Mouse (Mus musculus): Measurements from ENCODE around the gene Ap2a1.
A peak's percentile ranks its signal among the peaks of the same experiment; 100 is the strongest.
"Not testable (repeated sequence)": the region's sequence is repeated elsewhere in the genome, so short reads cannot be mapped to it uniquely, and the experiment has no call there.

The Ap2a1 gene

DNA sequence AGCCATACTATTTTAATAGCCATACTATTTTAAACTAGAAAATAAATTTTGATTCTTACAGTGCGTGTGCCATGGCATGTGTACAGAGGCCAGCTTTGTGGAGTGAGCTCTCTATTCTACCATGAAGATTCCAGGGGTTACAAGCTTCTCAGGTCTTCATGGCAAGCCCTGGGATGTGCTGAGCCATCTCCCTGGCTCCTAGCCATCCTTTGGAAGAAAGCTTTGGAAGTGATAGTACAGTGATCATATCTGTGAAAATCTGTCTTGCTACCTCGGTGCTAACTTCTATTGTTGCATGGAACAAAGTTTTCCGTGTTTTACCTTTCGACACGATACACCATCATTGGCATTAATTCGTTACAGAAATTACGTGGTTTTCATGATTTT is 34.1 kb downstream of the Ap2a1 start:
- no peak for DNase-seq (ENCODE audit: low spot score)

DNA sequence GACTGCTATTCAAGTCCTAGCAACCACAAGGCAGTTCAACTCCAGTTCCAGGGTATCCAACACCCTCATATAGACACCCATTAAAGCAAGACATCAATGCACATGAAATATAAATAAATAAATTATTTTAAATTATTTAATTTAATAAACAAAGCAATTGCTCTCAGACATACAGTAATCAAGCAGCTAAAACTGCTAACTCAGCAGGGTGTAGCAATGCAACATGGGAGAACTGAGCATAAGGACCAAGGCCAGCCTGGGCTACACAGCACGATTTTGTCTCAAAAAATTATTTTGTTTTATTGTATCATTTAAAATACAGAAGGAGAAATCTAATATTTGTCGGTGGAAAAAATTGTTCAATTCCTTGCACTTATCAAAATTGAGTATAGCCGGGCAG is 35.1 kb downstream of the Ap2a1 start:
- DNase-seq (ENCODE audit: low spot score): no peak

DNA sequence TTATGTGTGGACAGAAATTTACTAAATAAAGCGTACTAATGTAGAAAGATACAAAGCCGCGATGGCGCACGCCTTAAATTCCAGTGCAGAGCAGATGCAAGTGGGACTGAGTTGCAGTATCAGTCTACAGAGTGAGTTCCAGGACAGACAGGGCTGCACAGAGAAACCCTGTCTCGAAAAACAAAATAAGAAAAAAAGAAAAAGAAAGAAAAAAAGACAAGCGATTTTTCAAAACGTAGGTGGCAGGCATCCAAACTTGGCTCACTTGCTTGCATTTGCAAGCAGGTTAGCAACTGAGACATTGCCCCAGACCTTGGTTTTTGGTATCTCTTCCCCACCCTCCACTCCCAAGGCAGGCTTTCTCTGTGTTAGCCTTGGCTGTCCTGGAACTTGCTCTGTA is 36.1 kb downstream of the Ap2a1 start:
- DNase-seq (ENCODE audit: low spot score): no peak

DNA sequence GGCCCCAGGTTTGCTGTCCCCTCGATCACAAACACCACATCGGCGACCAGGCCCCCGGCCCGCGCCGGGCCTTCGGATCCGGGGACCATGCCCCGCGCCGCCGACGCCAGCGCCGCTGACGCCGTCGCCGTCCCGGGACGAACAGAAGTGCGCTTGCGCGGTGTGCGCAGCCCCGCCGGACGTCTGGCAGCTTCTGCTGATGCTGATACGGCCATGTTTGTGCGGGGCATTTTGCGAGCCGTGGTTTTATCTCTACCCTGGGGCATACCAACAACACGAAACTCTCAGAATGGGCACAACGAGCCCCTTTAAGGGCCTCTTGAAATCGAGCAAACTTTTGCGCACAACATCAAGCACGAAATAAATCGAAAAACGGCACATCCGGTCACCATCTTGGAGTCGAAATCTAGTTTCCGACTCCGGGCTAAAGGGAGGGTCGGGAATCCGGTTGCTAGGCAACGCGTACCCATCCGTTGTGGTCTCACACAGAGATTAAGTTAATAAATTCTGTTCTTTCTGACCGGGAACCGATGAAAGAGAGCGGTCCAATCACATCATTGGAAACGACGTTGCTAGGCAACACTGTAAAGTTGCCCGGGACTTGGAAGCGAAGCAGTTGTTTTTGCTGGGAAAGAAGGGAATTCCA is 36.9 kb downstream of the Ap2a1 start, which contains the start of gene Med25:
Gene Med25 (minus strand): TSS at position 437 of the 646 bp plus-strand sequence.
- DNase-seq (ENCODE audit: low spot score): peak; percentile 93

DNA sequence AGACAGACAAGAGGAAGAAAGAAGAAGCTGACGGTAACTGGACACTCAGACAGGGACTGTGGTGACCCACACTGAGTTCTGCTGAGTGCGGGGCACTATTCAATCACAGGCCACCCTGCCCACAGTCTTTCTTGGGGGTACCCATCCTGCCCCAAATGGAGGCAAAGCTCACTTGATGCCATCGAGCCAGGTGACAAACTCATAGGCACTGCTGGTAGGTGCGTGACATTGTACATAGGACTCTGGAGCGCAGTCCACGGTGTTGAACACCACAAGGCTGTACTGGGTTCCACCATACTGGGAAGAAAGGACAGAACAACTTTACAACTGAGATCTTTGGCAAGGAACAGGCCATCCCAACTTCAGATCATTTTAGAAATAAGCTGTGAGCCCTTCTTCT is 37.7 kb downstream of the Ap2a1 start:
- no peak for DNase-seq (ENCODE audit: low spot score)

DNA sequence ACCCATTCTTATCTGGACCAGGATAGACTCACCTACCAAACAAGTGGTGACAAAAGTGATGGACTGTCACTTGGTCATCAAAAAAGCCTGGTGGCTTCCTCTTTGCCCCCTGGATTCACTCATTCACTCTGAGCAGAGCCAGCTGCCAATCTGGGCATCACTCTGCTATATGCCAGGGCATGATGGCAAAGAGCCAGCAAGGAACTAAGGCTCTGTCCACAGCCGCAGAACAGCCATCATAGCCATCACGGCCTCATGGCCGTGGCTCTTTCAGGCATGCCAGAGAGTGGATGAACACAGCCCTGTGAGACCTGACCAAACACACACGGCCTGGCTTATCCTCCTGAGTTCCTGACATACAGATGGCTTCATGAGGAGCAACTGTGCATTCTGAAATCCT is 38.6 kb downstream of the Ap2a1 start:
- DNase-seq (ENCODE audit: low spot score): no peak

DNA sequence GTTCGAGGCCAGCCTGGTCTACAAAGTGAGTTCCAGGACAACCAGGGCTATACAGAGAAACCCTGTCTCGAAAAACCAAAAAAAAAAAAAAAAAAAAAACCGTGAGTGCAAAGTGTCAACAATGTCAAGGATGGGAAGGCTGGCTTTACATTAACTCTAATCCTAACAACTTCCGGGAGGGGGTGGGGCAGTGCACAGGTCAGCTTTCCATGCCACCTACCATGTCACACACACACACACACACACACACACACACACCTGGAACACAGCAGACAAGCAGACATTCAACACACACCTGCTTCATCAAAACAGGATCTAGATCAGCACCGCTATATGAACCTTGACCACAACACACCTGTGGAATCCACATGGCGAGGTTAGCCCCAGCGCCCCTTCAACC is 39.1 kb downstream of the Ap2a1 start:
- DNase-seq (ENCODE audit: low spot score): peak; percentile 60

DNA sequence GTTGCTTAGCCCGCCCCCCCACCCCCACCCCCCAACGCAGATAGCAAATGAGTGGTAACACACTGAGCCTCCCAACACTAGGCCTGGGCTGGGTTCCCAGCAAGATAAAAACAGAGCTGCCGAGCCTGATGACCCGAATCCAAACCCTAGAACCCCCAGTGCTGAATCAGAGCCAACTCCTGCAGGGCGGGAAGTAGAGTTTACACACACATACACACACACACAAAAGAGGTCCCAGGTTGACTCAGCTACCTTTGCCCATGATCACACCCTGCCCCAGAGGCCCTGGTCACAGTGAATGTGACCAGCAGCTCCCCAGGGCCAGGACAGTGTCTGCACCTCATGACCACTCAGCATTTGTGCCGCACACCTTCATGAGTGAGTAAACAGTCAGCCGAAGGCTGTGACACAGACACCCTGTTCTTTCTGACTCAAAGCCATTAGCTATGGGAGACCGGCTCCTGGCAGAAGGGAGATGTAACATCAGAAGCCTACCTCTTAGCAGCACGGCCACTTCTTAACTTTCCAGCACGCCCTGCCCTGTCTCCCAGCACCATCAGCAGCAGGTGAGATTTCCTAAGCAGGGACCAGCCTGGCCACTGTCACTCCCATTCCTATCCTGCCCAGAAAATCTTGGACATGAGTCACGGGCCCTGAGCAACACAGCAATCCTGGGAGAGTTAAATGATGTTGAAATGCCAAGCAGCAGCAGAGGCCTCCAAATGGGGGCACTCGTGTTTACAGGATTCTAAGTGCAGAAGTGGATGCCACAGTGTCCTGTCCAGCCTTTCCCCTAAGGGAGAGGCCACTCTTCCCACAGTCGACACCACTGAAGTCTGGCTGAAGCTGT is 40.8 kb downstream of the Ap2a1 start:
- DNase-seq (ENCODE audit: low spot score): no peak

DNA sequence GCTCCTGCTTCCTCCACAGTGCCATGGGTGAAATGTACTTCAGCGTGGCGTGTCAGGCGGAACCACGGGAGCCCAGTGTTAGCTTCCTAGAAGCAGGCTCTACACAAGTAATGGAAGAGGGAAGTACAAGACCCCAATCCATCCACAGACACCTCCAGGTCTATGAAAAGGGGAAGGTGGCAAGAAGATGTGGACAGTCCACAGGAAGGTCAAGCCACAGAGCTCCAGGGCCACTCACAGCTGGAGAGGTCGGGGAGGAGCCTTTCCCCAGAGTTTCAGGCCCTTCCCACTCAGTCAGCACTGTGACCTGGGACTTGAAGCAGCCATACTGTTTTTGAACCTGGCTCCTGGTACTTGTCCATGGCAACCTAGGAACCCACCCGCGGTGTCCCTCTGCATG is 42.3 kb downstream of the Ap2a1 start:
- DNase-seq (ENCODE audit: low spot score): no peak

DNA sequence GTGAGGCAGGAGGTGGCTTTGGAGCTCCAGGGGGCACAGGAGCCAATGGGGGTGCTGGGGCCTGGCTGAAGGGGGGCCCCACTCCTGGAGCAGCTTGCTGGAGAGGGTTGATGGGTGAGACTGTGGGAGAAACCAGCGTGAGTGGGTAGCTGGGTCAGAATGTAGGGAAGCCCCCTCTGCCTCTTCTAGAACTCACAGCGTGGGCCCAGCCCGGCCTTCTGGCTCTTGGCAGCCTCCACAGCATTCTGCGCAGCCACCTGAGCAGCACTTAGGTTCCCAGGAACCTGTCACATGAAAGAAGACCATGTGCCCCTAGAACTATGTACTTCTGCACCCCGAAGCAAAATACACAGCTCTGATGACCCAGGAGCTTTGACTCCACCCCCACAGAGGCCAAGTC is 44.7 kb downstream of the Ap2a1 start:
- no peak for DNase-seq (ENCODE audit: low spot score)

DNA sequence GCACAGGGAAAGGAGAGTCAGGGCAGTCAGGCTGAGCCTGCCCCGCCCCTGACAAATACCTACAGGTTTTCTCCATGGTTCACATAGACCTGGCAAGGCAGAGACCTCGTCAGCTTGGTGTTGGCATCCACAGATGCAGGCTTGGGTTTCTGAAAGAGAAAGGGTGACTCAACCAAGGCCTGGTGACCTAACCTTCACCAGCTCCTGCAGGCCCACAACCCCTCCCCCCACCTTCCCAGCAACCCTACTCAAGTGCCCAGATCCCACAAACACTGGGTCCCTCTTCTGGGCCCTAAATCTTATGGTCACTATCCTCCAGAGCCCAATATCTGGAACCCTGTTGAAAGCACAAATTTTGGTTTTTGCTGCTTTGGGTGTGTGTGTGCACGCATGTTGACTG is 46.3 kb downstream of the Ap2a1 start:
- no peak for DNase-seq (ENCODE audit: low spot score)

DNA sequence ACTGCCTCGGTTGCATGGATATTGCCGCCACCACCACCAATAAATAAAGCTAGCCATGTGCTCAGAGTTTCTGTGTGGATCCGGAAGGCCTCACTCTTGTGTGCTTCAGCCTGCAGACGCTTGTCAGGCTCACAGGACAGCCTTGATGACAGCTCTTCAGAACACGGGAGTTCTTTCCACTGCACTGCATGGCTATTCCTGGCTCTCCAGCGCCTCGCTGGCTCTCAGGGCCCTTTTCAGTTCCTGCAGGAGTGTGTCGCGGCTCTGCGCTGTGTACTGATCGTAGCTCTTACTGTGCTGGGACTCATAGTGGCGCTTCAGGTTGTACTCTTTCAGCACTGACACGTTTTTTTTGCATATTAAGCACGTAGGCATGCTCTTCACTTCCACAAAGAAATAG is 51.5 kb downstream of the Ap2a1 start:
- no peak for DNase-seq (ENCODE audit: low spot score)

DNA sequence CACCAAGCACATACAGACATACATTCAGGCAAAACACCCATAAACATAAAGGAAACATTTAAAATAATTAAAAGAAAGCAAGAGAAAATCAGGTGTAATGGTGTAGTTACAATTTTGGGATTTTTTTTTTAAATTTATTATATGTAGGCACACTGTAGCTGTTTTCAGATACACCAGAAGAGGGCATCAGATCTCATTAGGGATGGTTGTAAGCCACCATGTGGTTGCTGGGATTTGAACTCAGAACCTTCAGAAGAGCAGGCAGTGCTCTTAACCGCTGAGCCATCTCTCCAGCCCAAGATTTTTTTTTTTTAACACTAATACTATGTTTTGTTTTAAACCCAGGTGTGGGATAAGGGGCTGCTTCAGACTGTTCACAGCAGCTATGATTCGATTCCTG is 57.5 kb downstream of the Ap2a1 start:
- not testable (repeated sequence) for DNase-seq (ENCODE audit: low spot score)

DNA sequence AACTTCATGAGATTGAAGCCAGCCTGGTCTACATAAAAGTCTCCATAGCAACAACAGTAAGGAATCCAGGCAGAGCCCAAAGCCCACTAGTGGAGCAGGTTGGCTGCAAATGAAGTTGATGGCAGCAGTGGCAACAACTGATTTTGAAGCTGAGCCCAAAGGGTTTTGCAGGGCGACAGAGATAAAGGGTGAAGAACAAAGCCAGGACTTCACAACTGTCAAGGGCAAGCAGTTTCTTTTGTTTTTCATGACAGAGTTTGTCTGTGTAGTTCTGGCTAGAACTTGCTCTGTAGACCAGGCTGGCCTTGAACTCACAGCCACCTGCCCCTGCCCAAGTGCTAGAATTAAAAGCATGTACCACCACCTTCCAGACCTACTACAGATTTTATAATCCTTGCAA is 58.1 kb downstream of the Ap2a1 start:
- DNase-seq (ENCODE audit: low spot score): no peak

DNA sequence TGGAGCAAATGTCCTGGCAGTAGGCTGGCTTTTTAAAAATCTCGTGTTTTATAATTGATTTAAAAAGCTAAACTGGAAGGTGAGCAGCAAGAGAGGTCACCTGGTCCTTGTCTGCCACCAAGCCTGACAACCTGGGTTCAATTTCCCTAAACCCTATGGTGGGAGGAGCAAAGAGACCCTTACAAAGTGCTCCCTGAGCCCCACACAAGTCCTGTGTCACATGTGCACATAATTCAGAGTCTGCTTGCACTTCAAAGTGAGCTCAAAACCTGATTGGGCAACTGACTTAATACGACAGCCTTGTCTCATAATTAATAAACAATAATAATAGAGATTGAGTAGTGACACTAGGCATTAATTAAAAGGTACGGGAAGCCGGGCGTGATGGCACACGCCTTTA is 58.7 kb downstream of the Ap2a1 start:
- DNase-seq (ENCODE audit: low spot score): no peak

DNA sequence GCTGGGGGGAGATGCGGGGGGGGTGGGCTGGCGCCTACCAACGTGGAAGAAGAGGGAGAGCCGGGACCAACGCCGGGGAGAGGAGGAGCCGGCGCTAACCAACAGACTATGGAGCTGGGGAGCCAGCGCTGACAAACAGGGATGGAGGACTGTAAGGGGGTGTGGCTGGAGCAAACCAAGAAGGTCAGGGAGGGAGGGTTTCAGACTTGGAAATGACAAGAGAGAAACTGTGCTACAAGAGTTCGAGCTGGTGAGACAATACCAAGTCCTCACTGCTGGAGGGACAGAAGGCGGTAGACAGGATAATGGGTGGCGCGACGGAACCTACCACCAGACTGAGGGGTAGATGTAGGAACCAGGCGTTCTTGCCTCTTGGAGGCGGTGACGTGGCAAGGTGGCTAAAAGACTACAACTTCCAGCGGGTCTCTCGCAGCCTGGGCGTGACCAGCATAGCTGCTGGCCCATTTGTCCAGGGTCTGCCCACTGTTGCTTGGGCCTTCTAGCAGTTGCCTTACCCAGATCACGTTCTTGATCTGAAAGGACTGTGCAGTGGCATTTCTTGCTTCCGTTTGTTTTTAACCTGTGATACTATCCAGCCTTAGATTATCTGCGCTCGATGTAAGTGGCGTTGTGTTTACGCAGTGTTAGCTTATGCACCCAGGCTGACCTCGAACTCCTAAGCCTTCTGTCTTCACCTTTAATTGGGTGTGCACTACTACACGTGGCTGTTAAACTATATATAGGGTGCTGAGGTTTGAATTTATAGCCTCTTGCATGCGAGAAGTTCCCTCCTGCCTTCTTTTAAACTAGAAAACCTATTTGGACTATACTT is 59.4 kb downstream of the Ap2a1 start, which contains the start of gene Ptov1:
Gene Ptov1 (minus strand): TSS at position 92 of the 832 bp plus-strand sequence.
- peak; percentile 98 for DNase-seq (ENCODE audit: low spot score)

DNA sequence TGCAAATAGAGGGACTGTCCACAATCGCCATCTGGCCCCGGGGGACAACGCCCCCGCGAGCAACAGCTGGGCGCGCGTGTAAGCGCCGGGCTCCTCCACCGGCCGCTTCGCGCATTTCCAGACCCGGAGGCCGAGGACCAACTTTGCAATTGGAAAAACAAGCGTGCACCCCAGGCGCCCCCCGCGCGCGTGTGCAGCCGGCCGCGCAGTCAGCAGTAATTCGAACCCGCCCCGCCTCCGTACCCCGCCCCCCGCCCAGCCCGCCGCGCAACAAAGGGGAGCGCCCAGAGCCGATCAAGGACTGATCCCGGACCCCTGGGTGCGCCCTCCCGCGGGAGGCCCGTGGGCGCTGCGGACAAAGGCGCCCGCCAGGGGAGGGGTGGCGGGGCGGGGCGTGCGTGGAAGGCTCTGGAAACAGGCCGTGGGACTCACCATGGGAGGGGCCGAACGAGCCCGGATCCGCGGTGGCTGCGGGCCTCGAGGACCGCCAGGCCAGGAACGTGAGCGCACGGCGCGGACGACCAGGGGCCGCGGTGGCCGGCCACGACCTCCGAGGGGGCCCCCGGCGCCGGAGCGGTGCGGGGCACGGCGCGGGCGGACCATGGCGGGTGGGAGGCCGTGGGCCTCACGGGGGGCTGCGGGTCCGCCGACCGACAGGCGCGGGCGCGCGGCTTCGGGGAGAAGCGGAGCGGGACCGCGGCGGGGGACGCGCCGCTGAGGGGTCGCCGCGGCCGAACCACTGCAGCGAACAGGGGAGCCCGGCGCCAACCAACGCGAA is 60.2 kb downstream of the Ap2a1 start:
- peak; percentile 85 for DNase-seq (ENCODE audit: low spot score)

DNA sequence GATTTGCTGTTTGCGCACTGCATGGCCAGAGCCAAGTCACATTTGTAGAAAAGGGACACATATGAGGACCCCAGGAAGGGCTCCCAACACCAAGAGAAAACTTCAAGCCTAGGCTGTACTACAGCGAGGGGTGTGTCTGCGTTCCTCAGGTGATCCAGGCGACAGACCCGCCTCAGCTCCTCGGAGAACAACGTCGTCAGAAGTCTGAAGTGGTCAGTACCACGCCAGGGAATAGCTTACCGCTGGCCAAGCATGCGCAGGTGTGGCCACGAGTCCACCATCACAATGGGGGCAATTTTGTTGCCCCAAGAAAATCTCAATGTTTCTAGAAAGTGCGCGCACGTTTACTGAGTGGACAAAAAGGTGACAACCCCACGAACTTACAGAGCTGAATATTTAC is 60.8 kb downstream of the Ap2a1 start:
- DNase-seq (ENCODE audit: low spot score): peak; percentile 53

DNA sequence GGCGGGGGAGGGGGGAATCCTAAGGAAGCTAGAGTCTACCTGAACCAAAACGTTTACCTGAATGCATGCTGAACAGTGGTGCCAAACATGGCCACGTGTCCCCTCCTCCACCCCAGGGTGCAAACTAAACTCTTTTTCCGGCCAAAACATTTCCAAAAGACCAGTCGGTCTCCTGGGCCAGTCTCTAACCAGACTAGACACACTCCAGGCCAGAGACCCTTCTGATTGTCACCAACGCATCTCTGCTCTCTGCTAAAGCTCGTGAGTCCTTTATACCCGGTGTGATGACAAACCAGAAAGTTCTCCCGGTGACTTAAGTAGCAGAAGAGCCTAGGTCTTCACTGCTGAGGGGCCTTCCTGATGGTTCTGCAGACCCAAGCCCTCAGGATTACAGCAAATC is 61.5 kb downstream of the Ap2a1 start:
- DNase-seq (ENCODE audit: low spot score): no peak

DNA sequence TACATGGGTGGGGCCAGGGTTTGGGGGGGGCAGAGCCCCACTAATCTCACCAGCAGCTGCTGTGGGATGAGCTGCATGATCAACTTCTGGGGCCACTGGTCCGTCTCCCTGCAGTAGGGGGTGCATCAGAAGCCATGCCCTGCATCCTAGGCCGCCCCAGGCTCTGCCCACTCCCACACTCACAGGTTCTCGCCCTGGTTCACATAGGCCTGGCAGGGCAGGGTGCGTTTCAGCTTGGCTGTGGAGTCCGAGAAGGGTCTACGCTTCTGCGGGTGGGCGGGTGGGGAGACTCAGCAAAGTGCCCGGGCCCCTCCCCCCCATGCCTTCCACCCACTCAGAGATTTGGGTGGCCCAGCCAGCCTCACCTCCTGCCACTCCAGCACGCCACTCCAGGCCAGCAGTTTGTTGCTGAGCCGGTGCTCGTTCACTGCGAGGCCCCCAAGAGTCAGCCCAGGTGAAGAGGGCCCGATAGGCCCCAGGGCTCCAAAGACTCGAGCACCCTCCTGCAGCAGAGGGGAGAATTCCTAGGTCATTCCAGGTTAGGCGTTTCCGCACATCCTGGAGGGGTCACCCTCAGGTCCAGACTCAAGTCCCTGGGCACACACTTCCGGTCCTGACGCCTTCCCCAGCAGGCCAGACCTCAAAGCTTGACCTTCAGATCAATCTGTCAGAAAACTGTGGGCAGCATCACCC is 62.1 kb downstream of the Ap2a1 start:
- DNase-seq (ENCODE audit: low spot score): no peak

DNA sequence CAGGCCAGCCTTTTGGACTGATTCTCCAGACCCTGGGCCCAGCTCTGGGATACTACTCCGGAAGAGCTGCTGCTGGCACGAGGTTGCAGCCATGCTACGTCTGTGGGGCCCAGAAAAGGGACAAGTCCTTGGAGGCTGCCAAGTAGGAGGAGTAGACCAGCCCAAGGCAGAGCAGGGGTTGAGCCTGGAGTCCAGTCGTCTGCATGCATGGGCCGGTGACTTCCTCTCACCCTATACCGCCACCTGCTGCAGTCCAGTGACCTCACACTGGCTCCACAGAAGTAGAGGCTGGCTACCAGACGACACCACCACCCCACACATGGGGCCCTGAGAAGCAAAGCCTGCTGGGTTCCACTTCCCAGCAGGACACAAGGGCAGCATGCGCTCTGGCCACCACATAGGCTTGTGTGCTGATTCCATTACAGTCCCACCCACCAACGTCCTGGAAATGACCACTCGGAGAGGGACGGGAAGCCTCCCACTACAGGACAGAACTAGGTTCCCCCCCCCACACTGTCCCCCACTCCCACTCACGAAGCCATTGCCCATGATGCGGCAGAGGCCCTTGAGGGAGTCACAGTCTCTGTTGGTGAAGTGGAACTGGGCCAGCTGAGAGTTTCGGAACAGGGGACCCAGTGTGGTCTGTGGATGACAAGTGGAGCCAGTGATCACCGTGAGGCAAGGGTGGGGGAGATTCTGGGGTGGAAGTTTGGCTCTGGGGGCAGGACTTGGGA is 62.9 kb downstream of the Ap2a1 start:
- no peak for DNase-seq (ENCODE audit: low spot score)
